In genomic region chr17:62986304-62986703, GRCm38 (mm10) we compare ENCODE assay signal across 23 mouse cellular contexts.
DNase-seq lines count a peak whose midpoint lies in the region; ATAC-seq and TF ChIP-seq lines count a peak whose summit lies in the region.
"Had no signal": no experiment of that assay in that cellular context is flagged by ENCODE, and none has a peak within 500 bp of the region (broad histone marks: within the 10 kb centered on the region; RNA-seq: fewer than 3 reads in every experiment).

No protein-coding gene starts in this region.

- H3K4me1 ChIP-seq in thymus, adult 2 months (replicated peaks; ENCODE audit: control insufficient read depth, insufficient read depth, low read length): no peaks in the 10 kb centered on the region
- H3K4me1 ChIP-seq: hindbrain, embryonic 13.5 days had no signal

- H3K27ac ChIP-seq in thymus, adult 2 months (ENCODE audit: control insufficient read depth, insufficient read depth, low read length): no peak overlapping the region
- H3K27ac ChIP-seq: embryonic facial prominence, embryonic 15.5 days; forebrain, embryonic 10.5 days; heart, adult 2 months; hindbrain, embryonic 13.5 days; hindbrain, postnatal 0 days had no signal

- no peaks in the 10 kb centered on the region for H3K27me3 ChIP-seq in thymus, adult 2 months (ENCODE audit: control insufficient read depth, insufficient read depth, low read length)
- H3K27me3 ChIP-seq: CH12.LX; embryonic facial prominence, embryonic 15.5 days had no signal

- peak; percentile 45 for DNase-seq in gastrocnemius, adult 18-20 months (ENCODE audit: low spot score)
- DNase-seq in gastrocnemius, postnatal 14 days: no peak
- peak; percentile 1 for DNase-seq in heart, adult 8-10 months (ENCODE audit: low spot score)
- no peak for DNase-seq in heart, postnatal 14 days
- peak; percentile 39 for DNase-seq in skeletal muscle tissue, adult 2 months (ENCODE audit: low read depth, low spot score)
- DNase-seq in thymus, adult 2 months: no peak
- DNase-seq: adrenal gland, postnatal 14 days; cerebellum, adult 18-20 months; cerebellum, postnatal 10 days; gastrocnemius, postnatal 10 days; heart, adult 2 months; kidney, adult 11 months; kidney, adult 9 months had no signal

- intact Hi-C loops in gastrocnemius, postnatal 14 days (cut with DNase I; ENCODE audit: low total_unique reads): no loop called here
- intact Hi-C loops in heart, postnatal 14 days (cut with DNase I): no loop called here

- WGBS in thymus, adult 2 months: 60% methylated on average over 6 of the region's 6 CpGs

- H3K4me3 ChIP-seq in thymus, adult 2 months (ENCODE audit: control insufficient read depth, insufficient read depth, low read length): no peak overlapping the region
- H3K4me3 ChIP-seq: embryonic facial prominence, embryonic 15.5 days; erythroblast, embryonic 14.5 days; forebrain, embryonic 10.5 days; heart, adult 2 months; hindbrain, embryonic 13.5 days had no signal

- peak; percentile 68 for ATAC-seq in granulocyte monocyte progenitor cell, adult 5-6 weeks (replicated peaks; ENCODE audit: poor library complexity, severe bottlenecking)
- ATAC-seq: activated CD4-positive, CD25-positive, alpha-beta regulatory T cell, adult 4 months; forebrain, embryonic 14.5 days; hindbrain, postnatal 0 days; Patski had no signal

- TF ChIP-seq CTCF in thymus, adult 2 months (IDR thresholded peaks at IDR 0.05; ENCODE audit: borderline replicate concordance, control insufficient read depth, extremely low read depth, insufficient read depth, low read length, poor library complexity): no peak

- no peak for TF ChIP-seq POLR2A in thymus, adult 2 months (IDR thresholded peaks at IDR 0.05; ENCODE audit: control insufficient read depth, extremely low read depth, insufficient read depth, low read length, poor library complexity)

- H3K36me3 ChIP-seq in thymus, adult 2 months (ENCODE audit: control insufficient read depth, insufficient read depth, low read length): no peaks in the 10 kb centered on the region
- H3K36me3 ChIP-seq: embryonic facial prominence, embryonic 15.5 days; forebrain, embryonic 10.5 days; hindbrain, embryonic 13.5 days had no signal

Comparison
In these comparisons a context has a peak if more than half of its experiments do, and no peak if none do; other contexts are left out.
1. DNase-seq: peak in gastrocnemius, adult 18-20 months (single experiment), heart, adult 8-10 months (single experiment) and skeletal muscle tissue, adult 2 months (single experiment); none in gastrocnemius, postnatal 14 days (single experiment), heart, postnatal 14 days (0 of 2) and thymus, adult 2 months (single experiment).